Mouse (Mus musculus) embryonic facial prominence, embryonic 14.5 days (tissue): Measurements from ENCODE around the gene Echdc2. TPM values are rescaled to one million over a fixed set of nuclear protein-coding genes. Genes with fewer than 3 reads are reported as not detected.
A peak's percentile ranks its signal among the peaks of the same experiment; 100 is the strongest.

Source experiments
- ATAC-seq: fragments of 200-750 bp; cut with Nextera tagmentation; 2 replicates; pipeline ENCODE4 v1.8.0; 2017; ENCODE audit warnings: low read depth, moderate number of reproducible peaks, moderate TSS enrichment
- DNase-seq: peaks from one replicate; pipeline ENCODE4 v3.0.0-alpha.2; 2015; ENCODE audit warnings: low spot score
- H3K27ac ChIP-seq: fragments of 300-500 bp; sonication (generic); replicated peaks from 2 replicates; pipeline ENCODE4 v1.5.1; 2014; ENCODE audit warnings: low read depth, mild to moderate bottlenecking, low read length, moderate library complexity
- H3K27me3 ChIP-seq: fragments of 300-500 bp; sonication (generic); replicated peaks from 2 replicates; pipeline ENCODE4 v1.6.1; 2014; ENCODE audit warnings: low read length; ENCODE audit not compliant: control insufficient read depth, insufficient read depth
- H3K36me3 ChIP-seq: fragments of 300-500 bp; sonication (generic); 2 replicates; pipeline ENCODE4 v1.6.1; 2014; ENCODE audit warnings: low read length, mixed read lengths; ENCODE audit not compliant: control insufficient read depth, insufficient read depth
- H3K4me1 ChIP-seq: fragments of 300-500 bp; sonication (generic); 2 replicates; pipeline ENCODE4 v1.6.1; 2014; ENCODE audit warnings: antibody characterized with exemption, low read length; ENCODE audit not compliant: control insufficient read depth, insufficient read depth
- H3K4me2 ChIP-seq: fragments of 300-500 bp; sonication (generic); 2 replicates; pipeline ENCODE4 v1.6.1; 2014; ENCODE audit warnings: low read depth, mild to moderate bottlenecking, low read length, moderate library complexity, mixed read lengths
- H3K4me3 ChIP-seq: fragments of 300-500 bp; sonication (generic); 2 replicates; pipeline ENCODE4 v1.5.1; 2014; ENCODE audit warnings: low read depth, mild to moderate bottlenecking, low read length
- H3K9ac ChIP-seq: fragments of 300-500 bp; sonication (generic); 2 replicates; pipeline ENCODE4 v1.6.1; 2014; ENCODE audit warnings: low read depth, mild to moderate bottlenecking, low read length, moderate library complexity, mixed read lengths
- H3K9me3 ChIP-seq: fragments of 300-500 bp; sonication (generic); 2 replicates; pipeline ENCODE4 v1.6.1; 2016; ENCODE audit warnings: low read length; ENCODE audit not compliant: control insufficient read depth
- WGBS: fragments of 180-500 bp; shearing (Covaris S2); extraction: QIAGEN DNeasy Blood & Tissue Kit; methylation state at CpG from one replicate; pipeline ENCODE4 v1.1.7; 2014; 5-methylcytosine and 5-hydroxymethylcytosine counted together
- polyA plus RNA-seq: library from polyadenylated mRNA; unstranded; fragments of >200 nt; fragmentation: Nextera tagmentation; extraction: Ambion mirVana; gene quantifications from 2 replicates; pipeline ENCODE4 v1.2.1, GENCODE M21; 2014

The Echdc2 gene
- polyA plus RNA-seq = 36.6 and 42.2 TPM in 2 replicates

DNA sequence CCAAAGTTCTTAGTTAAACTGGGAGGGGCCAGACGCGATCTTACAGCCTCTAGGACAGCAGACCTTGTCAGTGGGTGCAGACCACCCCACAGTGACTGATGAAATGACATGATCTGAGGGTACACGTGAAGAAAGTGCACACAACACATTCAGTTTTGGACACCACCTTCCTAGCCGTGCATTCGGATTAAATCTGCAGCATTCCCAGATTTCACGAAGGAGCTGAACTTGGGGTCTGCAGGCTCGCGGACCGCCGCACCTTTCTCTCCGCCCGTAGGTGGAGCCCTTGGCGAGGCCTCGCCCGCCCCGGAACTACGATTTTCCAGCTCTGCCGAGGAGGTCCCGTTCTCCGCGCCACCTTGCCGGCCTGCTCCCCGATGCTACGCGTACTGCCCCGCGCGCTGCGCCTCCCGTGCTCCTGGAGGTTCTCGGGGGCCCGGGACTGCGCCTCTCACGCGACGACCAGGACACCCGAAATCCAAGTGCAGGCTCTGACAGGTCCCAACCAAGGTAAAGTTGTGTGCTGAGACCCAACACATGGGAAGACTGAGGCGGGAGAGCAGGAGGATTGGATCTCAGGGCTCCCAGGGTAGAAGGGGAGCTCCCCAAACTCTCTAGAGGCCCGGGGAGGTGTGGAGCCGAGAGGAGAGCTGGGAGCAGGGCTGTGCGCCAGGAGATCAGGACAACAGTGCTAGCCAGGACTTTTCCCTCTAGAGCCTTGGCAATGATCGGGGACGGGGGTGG, at the start of gene Echdc2:
Gene Echdc2 (plus strand): TSS at position 286 of the 744 bp plus-strand sequence.
- peak; percentile 55 for ATAC-seq
- Histone ChIP-seq H3K9ac (peak within 1 kb of the TSS; percentile 86), H3K27ac (no peak within 1 kb of the TSS), H3K4me2 (peak within 1 kb of the TSS; percentile 93), H3K36me3 (0 out of 2 replicates have a peak, but pooled peaks cover 2% of the 10 kb centered on the region), H3K4me1 (no peaks in the 10 kb centered on the region), H3K9me3 (no peaks in the 10 kb centered on the region), H3K27me3 (no peaks in the 10 kb centered on the region; the same call in 1 of the 2 replicates), H3K4me3 (peak within 1 kb of the TSS; percentile 73)
- peak; percentile 74 for DNase-seq
- 1% methylated on average over 38 of the region's 43 CpGs for WGBS

DNA sequence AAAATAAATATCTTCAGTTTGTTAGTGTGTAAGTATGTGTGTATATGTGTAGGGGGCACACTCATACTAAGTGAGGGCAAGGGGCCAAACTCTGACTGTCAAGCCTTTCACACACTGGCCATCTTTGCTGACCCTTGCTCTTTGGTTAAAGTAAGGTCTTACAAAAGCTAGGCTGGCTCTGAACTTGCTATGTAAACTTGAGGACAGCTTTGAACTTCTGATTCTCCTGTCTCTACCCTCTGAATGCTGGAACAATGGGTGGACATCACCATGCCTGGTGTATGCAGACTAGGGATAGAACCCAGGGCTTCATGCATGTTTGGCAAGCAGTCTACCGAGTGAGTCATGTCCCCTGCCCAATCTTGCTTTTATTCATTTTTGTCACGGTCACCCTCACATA, 48.8 kb upstream of the Echdc2 start:
- 81% methylated on average over 2 of the region's 2 CpGs for WGBS

GRCm38 (mm10) chr4:108117488-108117887, 47.7 kb upstream of the Echdc2 start:
- Histone ChIP-seq H3K4me1 (no peaks in the 10 kb centered on the region), H3K9ac (no peak overlapping the region), H3K4me3 (no peak overlapping the region), H3K9me3 (no peaks in the 10 kb centered on the region), H3K27me3 (no peaks in the 10 kb centered on the region), H3K36me3 (no peaks in the 10 kb centered on the region), H3K4me2 (no peak overlapping the region), H3K27ac (no peak overlapping the region)
- ATAC-seq (no peak), DNase-seq (no peak)
- 92% methylated on average over 8 of the region's 8 CpGs for WGBS

More for the DNA sequence above, 48.8 kb upstream of the Echdc2 start:
- Histone ChIP-seq H3K9ac (no peak overlapping the region), H3K4me2 (no peak overlapping the region), H3K36me3 (0 out of 2 replicates have a peak, but pooled peaks cover 6% of the 10 kb centered on the region), H3K27ac (no peak overlapping the region), H3K27me3 (no peaks in the 10 kb centered on the region), H3K9me3 (no peaks in the 10 kb centered on the region), H3K4me1 (no peaks in the 10 kb centered on the region), H3K4me3 (no peak overlapping the region)
- ATAC-seq = no peak
- DNase-seq = no peak

DNA sequence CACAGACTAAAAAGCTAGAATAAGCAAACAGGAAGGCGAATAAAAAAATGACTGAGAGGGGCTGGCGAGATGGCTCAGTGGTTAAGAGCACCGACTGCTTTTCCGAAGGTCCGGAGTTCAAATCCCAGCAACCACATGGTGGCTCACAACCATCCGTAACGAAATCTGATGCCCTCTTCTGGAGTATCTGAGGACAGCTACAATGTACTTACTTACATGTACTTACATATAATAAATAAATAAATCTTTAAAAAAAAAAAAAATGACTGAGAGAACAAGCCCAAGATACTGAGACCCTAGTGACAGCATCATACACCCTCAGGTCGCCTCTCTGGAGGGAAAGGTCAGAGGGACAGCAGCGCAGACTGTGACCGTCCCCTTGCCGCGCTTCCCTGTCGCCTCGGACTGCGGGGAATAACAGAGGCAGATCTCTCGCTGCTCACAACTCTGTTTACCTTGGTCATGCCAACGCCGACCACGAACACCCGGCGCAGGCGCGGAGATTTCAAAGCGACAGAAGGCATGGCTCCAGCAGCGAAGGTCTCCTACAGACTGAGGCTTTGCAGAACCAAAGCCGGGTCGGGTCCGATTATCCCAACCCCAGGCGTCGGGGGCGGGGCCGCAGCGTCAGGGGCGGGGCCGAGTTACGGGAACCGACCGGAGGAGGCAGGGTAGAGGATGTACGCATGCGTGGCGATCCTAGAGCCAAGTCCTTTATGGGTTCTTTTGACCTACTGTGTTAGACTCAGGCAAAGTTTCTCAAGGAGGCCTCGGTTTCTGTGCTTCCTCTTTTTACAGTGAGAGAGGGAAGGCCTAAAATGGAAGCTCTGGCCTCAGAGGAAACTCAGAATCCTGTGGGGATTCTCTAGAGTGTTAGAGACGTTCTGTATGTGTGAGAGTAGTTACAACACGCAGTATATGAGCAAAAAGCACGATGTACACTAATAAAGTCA, 47.0 kb upstream of the Echdc2 start:
- 12% methylated on average over 43 of the region's 45 CpGs for WGBS
- Histone ChIP-seq H3K27ac (peak overlapping the region; percentile 78), H3K4me1 (no peaks in the 10 kb centered on the region)

GRCm38 (mm10) chr4:108124104-108124503, 41.1 kb upstream of the Echdc2 start:
- H3K36me3 ChIP-seq = no peaks in the 10 kb centered on the region
- ATAC-seq (no peak), DNase-seq (no peak)
- no peaks in the 10 kb centered on the region for H3K9me3 ChIP-seq
- no peaks in the 10 kb centered on the region for H3K27me3 ChIP-seq
- H3K4me2 ChIP-seq = no peak overlapping the region
- 89% methylated on average over 1 of the region's 1 CpGs for WGBS
- H3K4me1 ChIP-seq = no peaks in the 10 kb centered on the region
- no peak overlapping the region for H3K4me3 ChIP-seq
- H3K27ac ChIP-seq = no peak overlapping the region
- H3K9ac ChIP-seq = no peak overlapping the region

More for the DNA sequence above, 47.0 kb upstream of the Echdc2 start:
- Histone ChIP-seq H3K4me2 (peak overlapping the region; percentile 66), H3K9ac (peak overlapping the region; percentile 74), H3K27me3 (no peaks in the 10 kb centered on the region), H3K9me3 (no peaks in the 10 kb centered on the region), H3K4me3 (peak overlapping the region; percentile 67), H3K36me3 (no peaks in the 10 kb centered on the region)
- ATAC-seq (peak; percentile 96), DNase-seq (peak; percentile 95)

GRCm38 (mm10) chr4:108126260-108126659, 39.0 kb upstream of the Echdc2 start:
- Histone ChIP-seq H3K9me3 (no peaks in the 10 kb centered on the region), H3K27me3 (no peaks in the 10 kb centered on the region), H3K4me1 (no peaks in the 10 kb centered on the region), H3K9ac (no peak overlapping the region), H3K4me3 (no peak overlapping the region), H3K27ac (no peak overlapping the region), H3K36me3 (no peaks in the 10 kb centered on the region), H3K4me2 (no peak overlapping the region)
- ATAC-seq = no peak
- DNase-seq = no peak
- 85% methylated on average over 4 of the region's 4 CpGs for WGBS

DNA sequence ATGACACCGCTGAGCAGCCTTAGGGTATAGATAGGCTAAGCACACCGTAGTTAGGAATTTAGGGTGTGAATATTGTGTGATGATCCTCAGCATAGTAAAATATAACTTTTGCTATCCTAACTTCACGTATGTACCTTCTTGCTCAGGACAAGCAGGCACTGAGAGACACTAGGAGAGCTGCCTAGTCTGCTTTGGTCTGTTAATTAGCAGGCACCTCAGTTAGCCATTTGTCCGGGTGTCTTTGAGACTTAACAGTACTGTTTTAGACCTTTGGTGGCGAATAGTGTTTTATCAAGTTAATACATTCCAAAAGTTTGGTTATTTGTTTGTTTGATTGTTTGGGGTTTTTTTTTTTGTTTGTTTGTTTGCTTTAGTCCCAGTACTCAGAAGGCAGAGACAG, 37.7 kb upstream of the Echdc2 start:
- no peak overlapping the region for H3K4me3 ChIP-seq
- WGBS = 87% methylated on average over 5 of the region's 5 CpGs
- H3K27ac ChIP-seq = no peak overlapping the region
- DNase-seq (no peak), ATAC-seq (no peak)
- H3K27me3 ChIP-seq = no peaks in the 10 kb centered on the region
- H3K9ac ChIP-seq = no peak overlapping the region
- H3K36me3 ChIP-seq = no peaks in the 10 kb centered on the region
- no peaks in the 10 kb centered on the region for H3K9me3 ChIP-seq
- no peak overlapping the region for H3K4me2 ChIP-seq
- no peaks in the 10 kb centered on the region for H3K4me1 ChIP-seq

GRCm38 (mm10) chr4:108128339-108128738, 36.9 kb upstream of the Echdc2 start:
- Histone ChIP-seq H3K27me3 (no peaks in the 10 kb centered on the region), H3K36me3 (no peaks in the 10 kb centered on the region), H3K9me3 (no peaks in the 10 kb centered on the region), H3K4me2 (no peak overlapping the region), H3K4me3 (no peak overlapping the region), H3K27ac (no peak overlapping the region), H3K9ac (no peak overlapping the region), H3K4me1 (no peaks in the 10 kb centered on the region)
- no peak for ATAC-seq
- WGBS = 84% methylated on average over 2 of the region's 2 CpGs
- DNase-seq = no peak
